Mouse (Mus musculus) cerebellum, adult 11-12 months (tissue): ENCODE data around the gene Gucd1.
"Not testable (repeated sequence)": the region's sequence is repeated elsewhere in the genome, so short reads cannot be mapped to it uniquely, and the experiment has no call there.

Source experiments
- DNase-seq: peaks from one replicate; pipeline ENCODE4 v3.0.0; 2022

Gucd1 gene

GRCm38 (mm10) chr10:75429004-75429380 is 88.8 kb downstream of the Gucd1 start:
- DNase-seq = no peak

GRCm38 (mm10) chr10:75428049-75429003 is 89.4 kb downstream of the Gucd1 start:
- DNase-seq = no peak

- DNase-seq = no peak
Observed at GRCm38 (mm10) chr10:75424498-75424901, 93.3 kb downstream of the Gucd1 start.

GRCm38 (mm10) chr10:75418747-75419146 is 99.0 kb downstream of the Gucd1 start:
- no peak for DNase-seq

- no peak for DNase-seq
Observed at GRCm38 (mm10) chr10:75417363-75418042, 100.3 kb downstream of the Gucd1 start.

GRCm38 (mm10) chr10:75414925-75415324 is 102.8 kb downstream of the Gucd1 start:
- no peak for DNase-seq

- DNase-seq = no peak
Observed at GRCm38 (mm10) chr10:75412114-75413103, 105.4 kb downstream of the Gucd1 start.

- not testable (repeated sequence) for DNase-seq
Observed at GRCm38 (mm10) chr10:75411343-75412113, 106.2 kb downstream of the Gucd1 start.

GRCm38 (mm10) chr10:75407741-75408140 is 110.0 kb downstream of the Gucd1 start:
- no peak for DNase-seq

- peak; percentile 45 for DNase-seq
Observed at GRCm38 (mm10) chr10:75406755-75407154, 111.0 kb downstream of the Gucd1 start.

- DNase-seq = no peak
Observed at GRCm38 (mm10) chr10:75405916-75406315, 111.9 kb downstream of the Gucd1 start.

GRCm38 (mm10) chr10:75400958-75401357 is 116.8 kb downstream of the Gucd1 start, which contains the start of gene Upb1:
Gene Upb1 (plus strand): TSS chr10:75401115.
- no peak for DNase-seq

- DNase-seq = no peak
Observed at GRCm38 (mm10) chr10:75396966-75397365, 120.8 kb downstream of the Gucd1 start.

GRCm38 (mm10) chr10:75394796-75395195 is 123.0 kb downstream of the Gucd1 start:
- DNase-seq = no peak

GRCm38 (mm10) chr10:75390832-75391231 is 126.9 kb downstream of the Gucd1 start:
- DNase-seq = no peak

GRCm38 (mm10) chr10:75390156-75390555 is 127.6 kb downstream of the Gucd1 start:
- no peak for DNase-seq

- no peak for DNase-seq
Observed at GRCm38 (mm10) chr10:75378688-75379087, 139.1 kb downstream of the Gucd1 start.

GRCm38 (mm10) chr10:75373655-75374351 is 144.0 kb downstream of the Gucd1 start:
- peak; percentile 25 for DNase-seq

- DNase-seq = no peak
Observed at GRCm38 (mm10) chr10:75365231-75365633, 152.5 kb downstream of the Gucd1 start.

- DNase-seq = no peak
Observed at GRCm38 (mm10) chr10:75364796-75365195, 153.0 kb downstream of the Gucd1 start.

GRCm38 (mm10) chr10:75364214-75364690 is 153.5 kb downstream of the Gucd1 start:
- peak; percentile 25 for DNase-seq
